Mouse (Mus musculus): ENCODE results near the gene Lyar. TPM values are rescaled to one million over a fixed set of nuclear protein-coding genes. Genes with fewer than 3 reads are reported as not detected.

Gene Lyar
- total RNA-seq, 2 experiments from 2014 or later = 10.2 to 13.9 TPM

Other genes starting within 250 kb of the Lyar start
- 10 to 100 TPM; 14.7 to 16.2 TPM for gene Stx18, start 181.7 kb upstream of the Lyar start, total RNA-seq (2021)
- gene Nsg1, start 60.6 kb upstream of the Lyar start, total RNA-seq (2021) = 1 to 10 TPM; 6.9 to 8.3 TPM
- 1 to 10 TPM; 2.6 to 2.8 TPM for gene Zbtb49, start within 50 bp of the Lyar start, total RNA-seq (2021)
- 10 to 100 TPM; 10.3 to 11.0 TPM for gene Tmem128, start 39.7 kb downstream of the Lyar start, total RNA-seq (2021)
- gene Otop1, start 55.5 kb downstream of the Lyar start, total RNA-seq (2021) = under 1 TPM; 0.33 to 0.47 TPM
- not detected for gene Drd5, start 98.9 kb downstream of the Lyar start, total RNA-seq (2021)